Mouse (Mus musculus): ENCODE measurements around the gene Epb41l4b. TPM values are rescaled to one million over a fixed set of nuclear protein-coding genes. Genes with fewer than 3 reads are reported as not detected.

Epb41l4b gene
- polyA plus RNA-seq, 1 experiment from 2014 or later = 0.57 TPM

GRCm38 (mm10) chr4:57001437-57001836 lies 141.8 kb downstream of the Epb41l4b start:
- H3K4me1 ChIP-seq (replicated peaks; ENCODE audit: control insufficient read depth, insufficient read depth, low read length) = no peaks in the 10 kb centered on the region
- no peak for ATAC-seq (replicated peaks; ENCODE audit: low FRiP score)
- H3K4me3 ChIP-seq (ENCODE audit: low read depth, low read length) = no peak overlapping the region
- WGBS = 90% methylated on average over 2 of the region's 2 CpGs
- H3K9ac ChIP-seq (ENCODE audit: low read length) = no peak overlapping the region
- no peaks in the 10 kb centered on the region for H3K27me3 ChIP-seq (ENCODE audit: control insufficient read depth, insufficient read depth, low read length)
- H3K27ac ChIP-seq (ENCODE audit: low read depth, low read length) = no peak overlapping the region
- H3K4me2 ChIP-seq (ENCODE audit: low read depth, low read length, severe bottlenecking) = no peak overlapping the region
- H3K9me3 ChIP-seq (ENCODE audit: control insufficient read depth, low read length) = peaks cover 2% of the 10 kb centered on the region; the same call in 1 of the 2 replicates
- no peaks in the 10 kb centered on the region for H3K36me3 ChIP-seq (ENCODE audit: control insufficient read depth, insufficient read depth, low read length)
- no peak for DNase-seq (ENCODE audit: low spot score)

GRCm38 (mm10) chr4:56993331-56993730 lies 149.9 kb downstream of the Epb41l4b start:
- no peak overlapping the region for H3K4me3 ChIP-seq (ENCODE audit: low read depth, low read length)
- ATAC-seq (replicated peaks; ENCODE audit: low FRiP score) = no peak
- no peak for DNase-seq (ENCODE audit: low spot score)
- no peaks in the 10 kb centered on the region for H3K4me1 ChIP-seq (replicated peaks; ENCODE audit: control insufficient read depth, insufficient read depth, low read length)
- no peak overlapping the region for H3K9ac ChIP-seq (ENCODE audit: low read length)
- H3K9me3 ChIP-seq (ENCODE audit: control insufficient read depth, low read length) = peaks cover 2% of the 10 kb centered on the region; the same call in 1 of the 2 replicates
- H3K27me3 ChIP-seq (ENCODE audit: control insufficient read depth, insufficient read depth, low read length) = peaks cover 7% of the 10 kb centered on the region; the same call in 1 of the 2 replicates
- no peak overlapping the region for H3K27ac ChIP-seq (ENCODE audit: low read depth, low read length)
- no peak overlapping the region for H3K4me2 ChIP-seq (ENCODE audit: low read depth, low read length, severe bottlenecking)
- no peaks in the 10 kb centered on the region for H3K36me3 ChIP-seq (ENCODE audit: control insufficient read depth, insufficient read depth, low read length)
- WGBS = 91% methylated on average over 7 of the region's 7 CpGs

- Histone ChIP-seq H3K9ac (ENCODE audit: low read length) (no peak overlapping the region), H3K27ac (ENCODE audit: low read depth, low read length) (no peak overlapping the region), H3K27me3 (ENCODE audit: control insufficient read depth, insufficient read depth, low read length) (peaks cover 7% of the 10 kb centered on the region; the same call in 1 of the 2 replicates), H3K4me1 (replicated peaks; ENCODE audit: control insufficient read depth, insufficient read depth, low read length) (no peaks in the 10 kb centered on the region), H3K36me3 (ENCODE audit: control insufficient read depth, insufficient read depth, low read length) (no peaks in the 10 kb centered on the region), H3K4me2 (ENCODE audit: low read depth, low read length, severe bottlenecking) (no peak overlapping the region), H3K9me3 (ENCODE audit: control insufficient read depth, low read length) (peaks cover 2% of the 10 kb centered on the region; the same call in 1 of the 2 replicates), H3K4me3 (ENCODE audit: low read depth, low read length) (no peak overlapping the region)
- 73% methylated on average over 2 of the region's 2 CpGs for WGBS
- DNase-seq (ENCODE audit: low spot score) (no peak), ATAC-seq (replicated peaks; ENCODE audit: low FRiP score) (no peak)
These were observed 151.3 kb downstream of the Epb41l4b start for GRCm38 (mm10) chr4:56991951-56992350.

- DNase-seq (ENCODE audit: low spot score) (peak; percentile 73), ATAC-seq (replicated peaks; ENCODE audit: low FRiP score) (peak; percentile 85)
- H3K4me1 ChIP-seq (replicated peaks; ENCODE audit: control insufficient read depth, insufficient read depth, low read length) = no peaks in the 10 kb centered on the region
- WGBS = under 1% methylated on average over 36 of the region's 44 CpGs
- H3K9ac ChIP-seq (ENCODE audit: low read length) = peak within 1 kb of the TSS; percentile 71
- no peaks in the 10 kb centered on the region for H3K36me3 ChIP-seq (ENCODE audit: control insufficient read depth, insufficient read depth, low read length)
- peak within 1 kb of the TSS; percentile 98 for H3K4me2 ChIP-seq (ENCODE audit: low read depth, low read length, severe bottlenecking)
- H3K9me3 ChIP-seq (ENCODE audit: control insufficient read depth, low read length) = no peaks in the 10 kb centered on the region
- peak within 1 kb of the TSS; percentile 73 for H3K4me3 ChIP-seq (ENCODE audit: low read depth, low read length)
- peaks cover 7% of the 10 kb centered on the region; the same call in 1 of the 2 replicates for H3K27me3 ChIP-seq (ENCODE audit: control insufficient read depth, insufficient read depth, low read length)
- no peak within 1 kb of the TSS for H3K27ac ChIP-seq (ENCODE audit: low read depth, low read length)
These were observed 153.0 kb downstream of the Epb41l4b start, which contains the start of gene Frrs1l for GRCm38 (mm10) chr4:56990215-56990584. Gene Frrs1l (minus strand): TSS chr4:56990391.

- H3K27ac ChIP-seq (ENCODE audit: low read depth, low read length) = no peak overlapping the region
- H3K9me3 ChIP-seq (ENCODE audit: control insufficient read depth, low read length) = no peaks in the 10 kb centered on the region
- DNase-seq (ENCODE audit: low spot score) = peak; percentile 70
- H3K27me3 ChIP-seq (ENCODE audit: control insufficient read depth, insufficient read depth, low read length) = peaks cover 7% of the 10 kb centered on the region; the same call in 1 of the 2 replicates
- peak overlapping the region; percentile 98 for H3K4me2 ChIP-seq (ENCODE audit: low read depth, low read length, severe bottlenecking)
- peak; percentile 64 for ATAC-seq (replicated peaks; ENCODE audit: low FRiP score)
- no peaks in the 10 kb centered on the region for H3K36me3 ChIP-seq (ENCODE audit: control insufficient read depth, insufficient read depth, low read length)
- H3K4me3 ChIP-seq (ENCODE audit: low read depth, low read length) = peak overlapping the region; percentile 73
- peak overlapping the region; percentile 71 for H3K9ac ChIP-seq (ENCODE audit: low read length)
- no peaks in the 10 kb centered on the region for H3K4me1 ChIP-seq (replicated peaks; ENCODE audit: control insufficient read depth, insufficient read depth, low read length)
- WGBS = 2% methylated on average over 34 of the region's 45 CpGs
These were observed 153.6 kb downstream of the Epb41l4b start for GRCm38 (mm10) chr4:56989431-56990214.

GRCm38 (mm10) chr4:56965586-56966179 lies 177.6 kb downstream of the Epb41l4b start:
- Histone ChIP-seq H3K27me3 (ENCODE audit: control insufficient read depth, insufficient read depth, low read length) (no peaks in the 10 kb centered on the region), H3K4me2 (ENCODE audit: low read depth, low read length, severe bottlenecking) (no peak overlapping the region)

GRCm38 (mm10) chr4:56963687-56964086 lies 179.6 kb downstream of the Epb41l4b start:
- WGBS = 94% methylated on average over 6 of the region's 6 CpGs
- Histone ChIP-seq H3K9me3 (ENCODE audit: control insufficient read depth, low read length) (no peaks in the 10 kb centered on the region), H3K27ac (ENCODE audit: low read depth, low read length) (no peak overlapping the region), H3K4me2 (ENCODE audit: low read depth, low read length, severe bottlenecking) (no peak overlapping the region), H3K4me3 (ENCODE audit: low read depth, low read length) (no peak overlapping the region), H3K4me1 (replicated peaks; ENCODE audit: control insufficient read depth, insufficient read depth, low read length) (no peaks in the 10 kb centered on the region), H3K36me3 (ENCODE audit: control insufficient read depth, insufficient read depth, low read length) (no peaks in the 10 kb centered on the region), H3K27me3 (ENCODE audit: control insufficient read depth, insufficient read depth, low read length) (no peaks in the 10 kb centered on the region), H3K9ac (ENCODE audit: low read length) (no peak overlapping the region)
- DNase-seq (ENCODE audit: low spot score) (no peak), ATAC-seq (replicated peaks; ENCODE audit: low FRiP score) (no peak)

More at GRCm38 (mm10) chr4:56965586-56966179, 177.6 kb downstream of the Epb41l4b start:
- Histone ChIP-seq H3K36me3 (ENCODE audit: control insufficient read depth, insufficient read depth, low read length) (no peaks in the 10 kb centered on the region), H3K4me3 (ENCODE audit: low read depth, low read length) (no peak overlapping the region), H3K27ac (ENCODE audit: low read depth, low read length) (no peak overlapping the region), H3K9ac (ENCODE audit: low read length) (no peak overlapping the region), H3K4me1 (replicated peaks; ENCODE audit: control insufficient read depth, insufficient read depth, low read length) (no peaks in the 10 kb centered on the region), H3K9me3 (ENCODE audit: control insufficient read depth, low read length) (no peaks in the 10 kb centered on the region)
- DNase-seq (ENCODE audit: low spot score) (no peak), ATAC-seq (replicated peaks; ENCODE audit: low FRiP score) (no peak)
- 78% methylated on average over 7 of the region's 7 CpGs for WGBS

- H3K4me1 ChIP-seq (replicated peaks; ENCODE audit: control insufficient read depth, insufficient read depth, low read length) = no peaks in the 10 kb centered on the region
- no peak overlapping the region for H3K27ac ChIP-seq (ENCODE audit: low read depth, low read length)
- no peak overlapping the region for H3K9ac ChIP-seq (ENCODE audit: low read length)
- H3K9me3 ChIP-seq (ENCODE audit: control insufficient read depth, low read length) = no peaks in the 10 kb centered on the region
- no peak overlapping the region for H3K4me3 ChIP-seq (ENCODE audit: low read depth, low read length)
- H3K4me2 ChIP-seq (ENCODE audit: low read depth, low read length, severe bottlenecking) = no peak overlapping the region
- ATAC-seq (replicated peaks; ENCODE audit: low FRiP score) (no peak), DNase-seq (ENCODE audit: low spot score) (no peak)
- 90% methylated on average over 12 of the region's 12 CpGs for WGBS
- H3K36me3 ChIP-seq (ENCODE audit: control insufficient read depth, insufficient read depth, low read length) = no peaks in the 10 kb centered on the region
- no peaks in the 10 kb centered on the region for H3K27me3 ChIP-seq (ENCODE audit: control insufficient read depth, insufficient read depth, low read length)
These were observed 181.8 kb downstream of the Epb41l4b start for GRCm38 (mm10) chr4:56961320-56961925.
